Mouse (Mus musculus) MEL (cell line): Measurements from ENCODE around the gene Orai1. TPM values are rescaled to one million over a fixed set of nuclear protein-coding genes. Genes with fewer than 3 reads are reported as not detected.
A peak's percentile ranks its signal among the peaks of the same experiment; 100 is the strongest.

Source experiments
- DNase-seq: peaks from one replicate; pipeline ENCODE4 v3.0.0; 2011; ENCODE audit warnings: low read depth, low spot score
- H3K27ac ChIP-seq: 2 replicates; pipeline ENCODE4 v1.5.1; 2012; ENCODE audit warnings: low read depth, mild to moderate bottlenecking, control low read depth, low read length, moderate library complexity; ENCODE audit not compliant: control insufficient read depth
- H3K27me3 ChIP-seq, 2 experiments: fragments of 150-350 bp in 1 of 2; sonication (generic) in 1 of 2; 2 replicates each; pipeline ENCODE4 v1.6.1; 2012; ENCODE audit warnings: low read length in 2 of 2, mild to moderate bottlenecking in 2 of 2, improper control_type of control experiment in 1 of 2, moderate library complexity in 1 of 2; ENCODE audit not compliant: insufficient read depth in 2 of 2, control insufficient read depth in 1 of 2
- H3K36me3 ChIP-seq, 2 experiments: 2 replicates each; pipeline ENCODE4 v1.6.1; 2012 to 2014; ENCODE audit warnings: low read length in 2 of 2, improper control_type of control experiment in 1 of 2, inconsistent platforms in 1 of 2, mild to moderate bottlenecking in 1 of 2; ENCODE audit not compliant: insufficient read depth in 2 of 2, control insufficient read depth in 1 of 2
- H3K4me1 ChIP-seq, 2 experiments: fragments of 150-350 bp in 1 of 2; sonication (generic) in 1 of 2; 2 replicates each; pipeline ENCODE4 v1.6.1; 2012; ENCODE audit warnings: low read length in 2 of 2, improper control_type of control experiment in 1 of 2, mild to moderate bottlenecking in 1 of 2; ENCODE audit not compliant: insufficient read depth in 2 of 2, control insufficient read depth in 1 of 2
- H3K4me3 ChIP-seq, 2 experiments: fragments of 150-350 bp in 1 of 2; sonication (generic) in 1 of 2; 2 replicates each; pipeline ENCODE4 v1.5.1; 2012; ENCODE audit warnings: low read depth in 2 of 2, low read length in 2 of 2, mild to moderate bottlenecking in 2 of 2, moderate library complexity in 2 of 2, control low read depth in 1 of 2, improper control_type of control experiment in 1 of 2; ENCODE audit not compliant: control insufficient read depth in 1 of 2, insufficient read depth in 1 of 2
- H3K79me2 ChIP-seq: 2 replicates; pipeline ENCODE4 v1.6.1; 2012; ENCODE audit warnings: mild to moderate bottlenecking, low read length, moderate library complexity; ENCODE audit not compliant: control insufficient read depth, poor library complexity, insufficient read depth
- H3K9ac ChIP-seq: 2 replicates; pipeline ENCODE4 v1.6.1; 2012; ENCODE audit warnings: low read depth, mild to moderate bottlenecking, control low read depth, low read length, moderate library complexity; ENCODE audit not compliant: control insufficient read depth, poor library complexity, severe bottlenecking
- H3K9me3 ChIP-seq: fragments of 150-350 bp; sonication (generic); replicated peaks from 2 replicates; pipeline ENCODE4 v1.6.1; 2012; ENCODE audit warnings: mild to moderate bottlenecking, low read length, improper control_type of control experiment, moderate library complexity; ENCODE audit not compliant: insufficient read depth
- CHD2 ChIP-seq: IDR thresholded peaks from 2 replicates; pipeline ENCODE4 v1.6.1; 2011; ENCODE audit warnings: low read length, improper control_type of control experiment
- CTCF ChIP-seq, 3 experiments: IDR thresholded peaks in 2 of 3; conservative IDR thresholded peaks in 1 of 3; 2 replicates each; pipeline ENCODE4 v1.5.1; 2011 to 2012; ENCODE audit warnings: low read length in 3 of 3, low read depth in 2 of 3, mild to moderate bottlenecking in 2 of 3, improper control_type of control experiment in 1 of 3, inconsistent platforms in 1 of 3, mixed read lengths in 1 of 3, moderate library complexity in 1 of 3; ENCODE audit not compliant: control insufficient read depth in 1 of 3, insufficient read depth in 1 of 3, poor library complexity in 1 of 3, severe bottlenecking in 1 of 3
- EP300 ChIP-seq, 2 experiments: IDR thresholded peaks; 2 replicates each; pipeline ENCODE4 v1.6.1; 2011; ENCODE audit warnings: improper control_type of control experiment in 2 of 2, low read length in 2 of 2, low read depth in 1 of 2, mild to moderate bottlenecking in 1 of 2
- ETS1 ChIP-seq: IDR thresholded peaks from 2 replicates; pipeline ENCODE4 v1.6.1; 2012; ENCODE audit warnings: low read depth, mild to moderate bottlenecking, inconsistent platforms, low read length, improper control_type of control experiment, moderate library complexity
- GABPA ChIP-seq: IDR thresholded peaks from 2 replicates; pipeline ENCODE4 v1.6.1; 2012; ENCODE audit warnings: low read depth, mild to moderate bottlenecking, inconsistent platforms, low read length, improper control_type of control experiment, moderate library complexity
- GATA1 ChIP-seq: IDR thresholded peaks from 2 replicates; pipeline ENCODE4 v1.6.1; 2011; ENCODE audit warnings: low read depth, low read length, improper control_type of control experiment
- JUND ChIP-seq: IDR thresholded peaks from 2 replicates; pipeline ENCODE4 v1.6.1; 2011; ENCODE audit warnings: low read depth, mild to moderate bottlenecking, improper control_type of control experiment, low read length
- MAFK ChIP-seq: IDR thresholded peaks from 2 replicates; pipeline ENCODE4 v1.6.1; 2011; ENCODE audit warnings: low read depth, mild to moderate bottlenecking, low read length, improper control_type of control experiment, borderline replicate concordance
- MAX ChIP-seq: IDR thresholded peaks from 2 replicates; pipeline ENCODE4 v1.6.1; 2011; ENCODE audit warnings: low read length, improper control_type of control experiment
- MEF2A ChIP-seq: IDR thresholded peaks from 2 replicates; pipeline ENCODE4 v1.6.1; 2014; ENCODE audit warnings: low read depth, mild to moderate bottlenecking, inconsistent platforms, low read length, improper control_type of control experiment; ENCODE audit not compliant: poor library complexity, insufficient replicate concordance, severe bottlenecking; ENCODE audit errors: extremely low read depth
- MYC ChIP-seq: IDR thresholded peaks from 2 replicates; pipeline ENCODE4 v1.6.1; 2011; ENCODE audit warnings: low read depth, mild to moderate bottlenecking, low read length, improper control_type of control experiment, moderate library complexity
- NELFE ChIP-seq: IDR thresholded peaks from 2 replicates; pipeline ENCODE4 v1.6.1; 2011; ENCODE audit warnings: low read depth, low read length, improper control_type of control experiment
- NRF1 ChIP-seq: IDR thresholded peaks from 2 replicates; pipeline ENCODE4 v1.6.1; 2014; ENCODE audit warnings: low read depth, mild to moderate bottlenecking, inconsistent platforms, low read length, improper control_type of control experiment, moderate library complexity; ENCODE audit not compliant: poor library complexity, insufficient read depth, severe bottlenecking
- POLR2A ChIP-seq, 2 experiments: IDR thresholded peaks; 2 replicates each; pipeline ENCODE4 v1.6.1; 2011 to 2012; ENCODE audit warnings: low read length in 2 of 2, mild to moderate bottlenecking in 2 of 2, control low read depth in 1 of 2, improper control_type of control experiment in 1 of 2, low read depth in 1 of 2, moderate library complexity in 1 of 2; ENCODE audit not compliant: control insufficient read depth in 1 of 2, insufficient read depth in 1 of 2, poor library complexity in 1 of 2
- POLR2AphosphoS2 ChIP-seq: IDR thresholded peaks from 2 replicates; pipeline ENCODE4 v1.6.1; 2011; ENCODE audit warnings: low read length, improper control_type of control experiment
- POLR2AphosphoS5 ChIP-seq: IDR thresholded peaks from 2 replicates; pipeline ENCODE4 v1.6.1; 2012; ENCODE audit warnings: low read depth, borderline replicate concordance, mild to moderate bottlenecking, inconsistent platforms, low read length, moderate library complexity, mixed read lengths
- RCOR1 ChIP-seq: IDR thresholded peaks from 2 replicates; pipeline ENCODE4 v1.6.1; 2012; ENCODE audit warnings: low read depth, mild to moderate bottlenecking, inconsistent platforms, low read length, improper control_type of control experiment
- SIN3A ChIP-seq: IDR thresholded peaks from 2 replicates; pipeline ENCODE4 v1.6.1; 2012; ENCODE audit warnings: low read length, improper control_type of control experiment, inconsistent platforms
- TAL1 ChIP-seq: IDR thresholded peaks from 2 replicates; pipeline ENCODE4 v1.6.1; 2012; ENCODE audit warnings: mild to moderate bottlenecking, inconsistent platforms, low read length, moderate library complexity, mixed read lengths
- TBP ChIP-seq: IDR thresholded peaks from 2 replicates; pipeline ENCODE4 v1.8.0; 2011; ENCODE audit warnings: low read depth, low read length, improper control_type of control experiment
- TCF12 ChIP-seq: IDR thresholded peaks from 2 replicates; pipeline ENCODE4 v1.6.1; 2014; ENCODE audit warnings: low read depth, mild to moderate bottlenecking, inconsistent platforms, low read length, improper control_type of control experiment, moderate library complexity
- UBTF ChIP-seq: IDR thresholded peaks from 2 replicates; pipeline ENCODE4 v1.6.1; 2012; ENCODE audit warnings: low read depth, mild to moderate bottlenecking, inconsistent platforms, low read length, improper control_type of control experiment, moderate library complexity, borderline replicate concordance; ENCODE audit not compliant: insufficient read depth
- USF1 ChIP-seq: IDR thresholded peaks from 2 replicates; pipeline ENCODE4 v1.6.1; 2014; ENCODE audit warnings: low read depth, mild to moderate bottlenecking, inconsistent platforms, low read length, improper control_type of control experiment, moderate library complexity
- USF2 ChIP-seq, 2 experiments: IDR thresholded peaks; 2 replicates each; pipeline ENCODE4 v1.6.1; 2011 to 2012; ENCODE audit warnings: improper control_type of control experiment in 2 of 2, low read length in 2 of 2, borderline replicate concordance in 1 of 2, inconsistent platforms in 1 of 2, low read depth in 1 of 2, mild to moderate bottlenecking in 1 of 2; ENCODE audit not compliant: insufficient read depth in 1 of 2
- ZC3H11A ChIP-seq: IDR thresholded peaks from 2 replicates; pipeline ENCODE4 v1.6.1; 2012; ENCODE audit warnings: low read depth, mild to moderate bottlenecking, inconsistent platforms, low read length, improper control_type of control experiment
- ZKSCAN1 ChIP-seq: IDR thresholded peaks from 2 replicates; pipeline ENCODE4 v1.6.1; 2012; ENCODE audit warnings: low read depth, mild to moderate bottlenecking, inconsistent platforms, low read length, improper control_type of control experiment, moderate library complexity
- ZNF384 ChIP-seq: IDR thresholded peaks from 2 replicates; pipeline ENCODE4 v1.6.1; 2012; ENCODE audit warnings: low read depth, mild to moderate bottlenecking, inconsistent platforms, low read length, improper control_type of control experiment
- polyA plus RNA-seq, 2 experiments: library from polyadenylated mRNA; stranded (reverse) in 1 of 2; unstranded in 1 of 2; fragments of >175 nt in 1 of 2; fragments of >200 nt in 1 of 2; gene quantifications; 2 replicates each; pipeline versions ENCODE4 v1.2.1 to v1.2.4; 2012; ENCODE audit warnings: low replicate concordance in 2 of 2, low read depth in 1 of 2; ENCODE audit not compliant: insufficient read length in 2 of 2, insufficient read depth in 1 of 2, missing spikeins in 1 of 2
- total RNA-seq: library from RNA; depleted of rRNA; stranded (reverse); fragments of 300-350 nt; gene quantifications from 2 replicates; pipeline ENCODE4 v1.2.3, GENCODE M21; 2012

Orai1 gene
- total and polyA plus RNA-seq, 3 experiments: 4.7 to 13.3 TPM; not detected in 1

GRCm38 (mm10) chr5:122970056-122970455, 44.8 kb upstream of the Orai1 start:
- TF ChIP-seq TCF12: no peak
- TF ChIP-seq USF2 (IDR thresholded peaks at IDR 0.05; ENCODE audit: borderline replicate concordance in 1 of 2, insufficient read depth in 1 of 2, low read depth in 1 of 2, low read length in 2 of 2): no peak
- no peak for TF ChIP-seq POLR2A (IDR thresholded peaks at IDR 0.05; ENCODE audit: control insufficient read depth in 1 of 2, insufficient read depth in 1 of 2, low read depth in 1 of 2, low read length in 2 of 2, poor library complexity in 1 of 2)
- no peak for TF ChIP-seq MAX
- TF ChIP-seq JUND: no peak
- TF ChIP-seq ZKSCAN1: no peak
- no peak for TF ChIP-seq USF1
- no peak for TF ChIP-seq GABPA
- TF ChIP-seq UBTF: no peak
- TF ChIP-seq TAL1: no peak
- no peak for TF ChIP-seq POLR2AphosphoS2
- TF ChIP-seq CTCF (IDR thresholded peaks at IDR 0.05 in 2 of 3, conservative IDR thresholded peaks at IDR 0.05 in 1 of 3; ENCODE audit: control insufficient read depth in 1 of 3, insufficient read depth in 1 of 3, low read depth in 2 of 3, low read length in 3 of 3, poor library complexity in 1 of 3, severe bottlenecking in 1 of 3): no peak
- no peak for TF ChIP-seq MAFK
- TF ChIP-seq CHD2: no peak
- TF ChIP-seq ZNF384: no peak
- no peak for TF ChIP-seq MEF2A
- no peak for TF ChIP-seq NRF1
- no peak for TF ChIP-seq GATA1
- TF ChIP-seq RCOR1: no peak
- no peak for TF ChIP-seq ETS1
- Histone ChIP-seq H3K27me3 (no peaks in the 10 kb centered on the region), H3K27ac (no peak overlapping the region), H3K4me1 (peaks cover 0 to 13% of the 10 kb centered on the region in 2 experiments; a peak in 2 of 4 replicates), H3K9me3 (no peaks in the 10 kb centered on the region), H3K36me3 (peaks cover 0 to 17% of the 10 kb centered on the region in 2 experiments; a peak in 2 of 4 replicates), H3K4me3 (no peak overlapping the region), H3K9ac (no peak overlapping the region), H3K79me2 (no peaks in the 10 kb centered on the region)
- DNase-seq: no peak

DNA sequence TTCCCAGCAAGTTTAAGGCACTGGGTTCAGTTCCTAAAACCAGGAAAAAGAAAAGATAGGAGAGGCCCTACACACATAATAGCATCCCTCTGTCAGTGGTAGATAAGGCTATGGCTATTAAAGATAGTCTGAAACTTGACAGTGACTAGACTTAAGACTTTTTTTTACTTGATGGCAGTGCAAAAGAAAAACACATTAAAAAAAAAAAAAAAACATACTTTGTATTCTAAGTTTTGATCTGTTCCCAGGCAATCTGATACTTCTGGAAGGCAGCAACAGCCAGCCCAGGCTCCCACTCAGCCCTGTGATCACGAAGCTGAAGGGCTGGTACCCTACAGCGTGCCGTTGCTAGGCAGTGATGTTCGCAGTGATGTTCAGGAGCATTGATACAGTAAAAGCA, 43.4 kb upstream of the Orai1 start:
- DNase-seq: peak; percentile 48
- Histone ChIP-seq H3K4me1 (peaks cover 0 to 11% of the 10 kb centered on the region in 2 experiments; a peak in 2 of 4 replicates), H3K79me2 (no peaks in the 10 kb centered on the region), H3K9me3 (no peaks in the 10 kb centered on the region), H3K4me3 (no peak overlapping the region), H3K9ac (no peak overlapping the region), H3K27ac (no peak overlapping the region), H3K27me3 (no peaks in the 10 kb centered on the region), H3K36me3 (peaks cover 0 to 17% of the 10 kb centered on the region in 2 experiments; a peak in 2 of 4 replicates)
- TF ChIP-seq TBP (no peak), ZC3H11A (no peak), NELFE (no peak), GATA1 (peak; percentile 83), MAFK (no peak), RCOR1 (peak; percentile 47; the same call in 1 of the 2 replicates), ZNF384 (peak; percentile 90), TAL1 (peak; percentile 66), EP300 (IDR thresholded peaks at IDR 0.05; ENCODE audit: low read depth in 1 of 2, low read length in 2 of 2) (peak; percentile 81 to 84), NRF1 (no peak), TCF12 (peak; percentile 89), CTCF (IDR thresholded peaks at IDR 0.05 in 2 of 3, conservative IDR thresholded peaks at IDR 0.05 in 1 of 3; ENCODE audit: control insufficient read depth in 1 of 3, insufficient read depth in 1 of 3, low read depth in 2 of 3, low read length in 3 of 3, poor library complexity in 1 of 3, severe bottlenecking in 1 of 3) (no peak), POLR2AphosphoS5 (no peak), UBTF (no peak), USF2 (IDR thresholded peaks at IDR 0.05; ENCODE audit: borderline replicate concordance in 1 of 2, insufficient read depth in 1 of 2, low read depth in 1 of 2, low read length in 2 of 2) (no peak), SIN3A (no peak), MYC (no peak)
